Mouse (Mus musculus) brain, adult 2 months (tissue): ENCODE measurements at regions not wholly inside any gene's neighbourhood (a gene's known extent, or its start where the extent isn't known, plus 50 kb on each side); places are given as distances from the start of the nearest gene placed in this dataset.

Experiments
- DNase-seq: peaks from one replicate; pipeline ENCODE4 v3.0.0; 2011; ENCODE audit warnings: low read depth, low spot score

- DNase-seq: peak; percentile 91
Measured at GRCm38 (mm10) chr16:70093224-70093623, 220.5 kb upstream of the Gbe1 start.

- peak; percentile 63 for DNase-seq
Measured at GRCm38 (mm10) chr16:70095221-70095620, 218.5 kb upstream of the Gbe1 start.

- DNase-seq: peak; percentile 53
Measured at GRCm38 (mm10) chr16:70103791-70104378, 209.9 kb upstream of the Gbe1 start.

- DNase-seq: peak; percentile 42
Measured at GRCm38 (mm10) chr16:70141466-70141865, 172.3 kb upstream of the Gbe1 start.

- DNase-seq: peak; percentile 36
Measured at GRCm38 (mm10) chr16:70147673-70148359, 165.9 kb upstream of the Gbe1 start.

GRCm38 (mm10) chr16:70154587-70154986 lies 159.2 kb upstream of the Gbe1 start:
- peak; percentile 10 for DNase-seq

- peak; percentile 21 for DNase-seq
Measured at GRCm38 (mm10) chr16:70160539-70160938, 153.2 kb upstream of the Gbe1 start.

- DNase-seq: peak; percentile 73
Measured at GRCm38 (mm10) chr16:70175140-70175539, 138.6 kb upstream of the Gbe1 start.

- no peak for DNase-seq
Measured at GRCm38 (mm10) chr16:70178975-70179374, 134.8 kb upstream of the Gbe1 start.

- no peak for DNase-seq
Measured at GRCm38 (mm10) chr16:70213861-70214597, 99.7 kb upstream of the Gbe1 start.

GRCm38 (mm10) chr16:70214800-70215199 lies 98.9 kb upstream of the Gbe1 start:
- no peak for DNase-seq

- no peak for DNase-seq
Measured at GRCm38 (mm10) chr16:70227601-70228226, 86.0 kb upstream of the Gbe1 start.

GRCm38 (mm10) chr16:70232706-70233105 lies 81.0 kb upstream of the Gbe1 start:
- no peak for DNase-seq

- no peak for DNase-seq
Measured at GRCm38 (mm10) chr16:70235189-70235588, 78.6 kb upstream of the Gbe1 start.

- DNase-seq: peak; percentile 6
Measured at GRCm38 (mm10) chr16:70239432-70239941, 74.3 kb upstream of the Gbe1 start.

GRCm38 (mm10) chr16:70244205-70244756 lies 69.5 kb upstream of the Gbe1 start:
- DNase-seq: no peak

- DNase-seq: no peak
Measured at GRCm38 (mm10) chr16:70244963-70245362, 68.8 kb upstream of the Gbe1 start.

- DNase-seq: no peak
Measured at GRCm38 (mm10) chr16:70259364-70259763, 54.4 kb upstream of the Gbe1 start.

GRCm38 (mm10) chr16:70260151-70260550 lies 53.6 kb upstream of the Gbe1 start:
- DNase-seq: no peak
